12 mouse cellular contexts compared by ENCODE assay signal in genomic region chr4:47302610-47303009, GRCm38 (mm10). TPM values are rescaled to one million over a fixed set of nuclear protein-coding genes. Genes with fewer than 3 reads are reported as not detected.
DNase-seq lines count a peak whose midpoint lies in the region; ATAC-seq lines count a peak whose summit lies in the region.
"Had no signal": no experiment of that assay in that cellular context is flagged by ENCODE, and none has a peak within 500 bp of the region (broad histone marks: within the 10 kb centered on the region; RNA-seq: fewer than 3 reads in every experiment).

No protein-coding gene starts in this region.

- peak; percentile 14 for ATAC-seq in inflammation-experienced regulatory T-cells, adult 6 months
- ATAC-seq: intestine, embryonic 16.5 days had no signal

- DNase-seq in CD4-positive helper T cell, adult 2 months (ENCODE audit: low read depth, low spot score): peak; percentile 59
- peak; percentile 79 for DNase-seq in MEL-GATA-1-ER (ENCODE audit: extremely low read depth, low read depth)
- peak; percentile 76 for DNase-seq in thymus, postnatal 0 days (ENCODE audit: low spot score)
- DNase-seq in cerebellum, adult 9-10 months: no peak
- DNase-seq in urinary bladder, adult 18-20 months (ENCODE audit: low spot score in 2 of 2): no peak
- no peak for DNase-seq in lung, postnatal 14 days
- DNase-seq: cerebellum, adult 11-12 months; heart, postnatal 4 days; kidney, postnatal 14 days; right cerebral cortex, postnatal 4 days had no signal

RNA-seq across cellular contexts. Expression of gene Tgfbr1, which starts 50.4 kb away (rescaled TPM):
- polyA plus RNA-seq in inflammation-experienced regulatory T-cells, adult 6 months (2017; shearing (Covaris generic)): 10 to 100 TPM; 15.9 to 38.6 (median 37.9) TPM
- polyA plus RNA-seq in thymus, postnatal 0 days (2015; fragmentation: Nextera tagmentation; extraction: Ambion mirVana): 25.7 and 26.6 TPM in 2 replicates

Comparison
In these comparisons a context has a peak if more than half of its experiments do, and no peak if none do; other contexts are left out.
1. DNase-seq: peak in CD4-positive helper T cell, adult 2 months (single experiment), MEL-GATA-1-ER (single experiment) and thymus, postnatal 0 days (single experiment); none in cerebellum, adult 9-10 months (single experiment), urinary bladder, adult 18-20 months (0 of 2) and lung, postnatal 14 days (single experiment).